Mouse (Mus musculus) brain, embryonic 18.5 days (tissue): ENCODE data around the gene Maats1.

ENCODE experiments used
- DNase-seq: peaks from one replicate; pipeline ENCODE4 v3.0.0-alpha.2; 2012; ENCODE audit warnings: low read depth, low spot score

Gene Maats1

DNA sequence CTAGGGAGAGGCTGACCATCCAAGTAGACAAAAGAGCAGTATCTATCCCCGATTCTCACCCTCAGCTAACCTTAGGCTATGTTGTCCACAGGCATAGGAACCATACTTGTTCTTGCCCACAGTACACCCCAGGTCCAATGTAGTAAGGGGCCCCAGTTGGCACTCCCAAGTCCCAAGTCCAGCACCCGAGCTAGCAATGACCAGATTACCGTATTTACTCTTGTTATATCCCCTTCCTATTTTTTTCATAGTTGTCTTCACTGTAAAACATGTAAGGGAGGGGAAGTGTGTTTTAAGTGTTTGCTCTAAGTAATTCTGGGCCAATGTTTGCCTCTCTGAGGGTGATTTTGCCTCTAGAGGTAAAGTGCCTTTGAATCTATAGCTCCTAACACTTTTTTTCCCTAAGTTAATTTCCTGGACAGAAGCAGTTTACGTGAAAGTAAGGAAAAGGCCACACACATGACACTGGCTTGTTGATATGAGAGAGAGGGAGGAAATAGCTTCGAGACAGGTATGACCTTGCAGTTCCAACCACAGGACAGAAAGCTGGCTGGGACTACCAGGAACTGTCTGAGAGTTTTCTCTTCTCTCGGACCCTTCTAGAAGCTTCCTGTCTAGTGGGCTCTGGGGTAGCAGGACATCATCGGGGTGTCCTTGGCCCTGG, 47.1 kb downstream of the Maats1 start, which contains the start of gene Nr1i2:
TSS of gene Nr1i2 (minus strand) at position 140 of the 664 bp plus-strand sequence.
- DNase-seq: no peak

DNA sequence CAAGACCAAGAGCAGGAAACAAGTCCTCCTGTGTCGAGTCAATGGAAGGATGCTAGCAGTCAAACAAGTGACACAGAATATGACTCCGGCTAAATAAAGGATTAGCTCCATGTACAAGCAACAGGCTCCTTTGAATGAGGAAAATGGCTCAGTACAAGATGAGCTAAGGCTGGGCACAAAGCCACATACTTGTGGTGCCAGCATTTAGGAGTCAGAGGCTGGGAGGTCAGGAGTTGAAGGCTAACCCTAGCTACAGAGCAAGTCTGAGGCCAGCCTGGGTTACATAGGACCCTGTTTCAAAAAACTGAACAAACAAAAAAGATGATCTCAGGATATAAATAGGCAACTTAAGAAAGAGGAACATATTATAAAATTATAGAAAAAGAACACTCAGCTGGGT, 51.8 kb downstream of the Maats1 start:
- DNase-seq: no peak

DNA sequence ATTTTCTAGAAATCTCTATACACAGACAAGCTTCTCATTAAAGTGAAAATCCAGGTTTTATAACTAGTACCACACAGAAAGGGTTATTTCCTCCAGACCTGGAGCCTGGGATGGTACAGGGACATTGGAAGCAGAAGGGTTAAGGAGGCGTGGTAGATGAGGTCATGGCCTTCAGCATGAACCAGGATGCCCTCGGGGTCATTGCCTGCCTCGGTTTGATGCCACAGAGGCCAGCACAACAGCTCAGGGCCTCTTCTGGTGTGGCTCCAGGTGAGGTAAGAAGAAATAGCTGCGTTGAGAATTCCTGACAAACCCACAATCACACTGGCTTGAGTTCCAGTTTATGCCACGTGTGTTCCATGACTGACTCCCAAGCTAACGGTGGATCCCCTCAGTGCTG, 53.1 kb downstream of the Maats1 start:
- DNase-seq: no peak

DNA sequence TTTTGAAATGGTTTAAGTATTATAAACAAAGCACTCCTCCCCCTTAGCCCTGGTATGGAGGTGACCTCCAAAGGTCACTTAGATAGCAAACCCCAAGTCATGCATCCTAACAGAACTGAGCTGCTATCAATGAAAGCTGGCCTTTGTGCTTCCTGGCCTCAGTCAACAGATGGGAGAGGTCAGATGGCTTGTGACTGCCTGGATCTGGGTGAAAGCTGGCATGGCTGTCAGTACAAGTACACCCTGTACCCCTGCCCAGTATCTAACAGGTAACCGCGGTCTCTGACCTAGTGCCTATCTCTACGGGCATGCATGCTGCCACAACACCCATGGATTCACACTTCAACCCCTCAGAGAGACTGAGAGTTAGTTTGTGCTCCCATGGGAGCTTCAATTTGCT, 54.2 kb downstream of the Maats1 start:
- no peak for DNase-seq

DNA sequence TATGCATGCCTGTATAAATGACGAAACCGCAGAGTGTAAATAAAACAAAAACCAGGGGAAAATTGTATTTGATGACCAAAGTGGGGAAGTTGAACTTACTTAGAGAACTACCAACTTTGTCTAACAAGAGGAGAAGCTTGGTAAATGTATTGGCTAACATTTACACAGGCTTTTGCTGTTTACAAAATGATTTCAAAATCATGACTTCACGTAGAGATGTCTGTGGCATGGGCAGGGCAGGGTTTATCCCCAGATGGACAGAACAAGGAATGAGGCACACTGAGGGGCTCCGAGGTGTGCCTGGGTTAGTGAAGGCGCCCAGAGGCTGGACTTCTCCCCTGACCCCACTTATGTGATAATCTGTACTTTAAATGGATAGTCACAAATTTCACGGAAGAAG, 54.6 kb downstream of the Maats1 start:
- DNase-seq: no peak

DNA sequence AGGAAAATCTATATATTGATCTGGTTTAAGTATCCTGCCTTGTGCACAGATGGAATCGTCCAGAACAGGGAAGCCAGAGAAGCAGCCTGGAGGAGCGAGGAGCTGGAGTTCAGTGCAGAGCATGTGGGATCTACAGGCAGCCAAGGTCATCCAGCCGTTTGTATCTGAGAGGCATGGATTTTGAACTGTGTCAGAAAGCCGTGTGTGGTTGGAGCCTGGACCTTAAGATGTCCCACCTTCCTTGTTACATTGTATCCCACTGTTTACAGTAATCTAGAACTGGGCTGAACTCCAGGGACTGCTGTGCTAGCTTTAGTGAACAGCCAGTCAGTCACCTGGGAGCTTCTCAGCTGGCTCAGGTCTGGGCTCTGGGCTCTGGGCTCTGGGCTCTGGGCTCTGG, 55.4 kb downstream of the Maats1 start:
- DNase-seq: no peak

DNA sequence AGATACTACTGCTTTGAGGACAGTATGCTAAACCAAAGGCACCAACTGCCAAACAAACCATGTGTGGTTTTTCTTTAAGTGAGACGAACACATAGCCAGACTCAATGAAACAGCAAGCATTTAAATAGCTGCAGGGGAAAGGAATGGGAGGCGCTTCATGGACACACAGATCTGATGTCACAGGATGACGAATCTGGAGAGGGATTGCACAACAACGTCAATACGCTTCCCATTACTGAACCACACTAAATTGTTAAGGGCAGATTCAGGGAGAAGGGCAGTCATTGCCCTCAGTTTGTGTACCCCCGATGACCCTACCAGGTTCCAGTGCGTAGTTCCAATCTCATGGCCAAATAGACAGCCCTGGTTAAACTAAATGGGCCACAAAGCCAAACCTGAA, 56.1 kb downstream of the Maats1 start:
- DNase-seq: no peak

DNA sequence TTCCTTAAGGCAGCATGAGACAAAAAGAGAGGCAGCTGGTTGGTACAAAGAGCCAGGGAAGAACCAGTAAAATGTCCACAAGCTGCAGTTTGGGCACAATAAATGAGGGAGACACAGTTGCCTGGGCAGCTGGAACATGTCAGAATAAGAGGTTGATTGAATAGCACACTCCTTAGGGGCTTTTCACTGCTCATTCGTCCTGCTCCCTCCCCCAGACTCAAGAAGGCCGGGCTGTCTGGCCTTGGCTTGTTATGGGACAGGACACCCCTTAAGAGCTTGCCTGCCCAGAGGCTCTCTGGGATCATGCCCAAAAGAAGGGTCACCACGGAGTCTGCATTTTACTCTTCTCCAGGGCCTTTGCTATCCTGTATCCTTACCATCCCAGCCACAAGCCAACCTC, 58.6 kb downstream of the Maats1 start:
- DNase-seq: no peak

DNA sequence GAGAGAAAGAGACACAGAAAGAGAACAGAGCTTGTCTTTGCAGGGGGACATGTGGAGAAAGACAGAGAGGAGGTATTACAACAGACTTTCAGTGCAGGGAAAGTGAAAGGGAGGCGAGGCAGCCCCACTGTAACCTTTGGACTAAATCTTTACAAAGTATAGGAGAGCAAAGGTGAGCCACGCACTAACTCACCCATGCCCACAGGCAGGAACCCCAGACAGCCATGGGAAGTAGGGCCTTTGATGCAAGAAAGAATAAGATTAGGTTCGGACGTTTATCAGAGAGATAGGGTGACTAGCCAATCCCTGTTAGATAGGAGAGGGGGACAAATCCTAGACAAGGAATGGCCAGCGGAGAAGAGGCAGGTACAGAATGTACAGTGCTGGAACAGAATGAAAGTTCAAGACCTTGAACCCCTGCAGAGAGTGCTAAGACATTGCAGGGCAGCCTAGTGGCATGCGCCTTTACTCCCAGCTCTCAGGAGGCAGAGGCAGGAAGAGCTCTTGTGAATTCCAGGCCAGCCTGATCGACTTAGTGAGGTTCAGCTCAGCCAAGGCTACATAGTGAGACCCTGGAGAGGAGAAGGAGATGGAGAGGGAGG, 59.3 kb downstream of the Maats1 start:
- DNase-seq: no peak

DNA sequence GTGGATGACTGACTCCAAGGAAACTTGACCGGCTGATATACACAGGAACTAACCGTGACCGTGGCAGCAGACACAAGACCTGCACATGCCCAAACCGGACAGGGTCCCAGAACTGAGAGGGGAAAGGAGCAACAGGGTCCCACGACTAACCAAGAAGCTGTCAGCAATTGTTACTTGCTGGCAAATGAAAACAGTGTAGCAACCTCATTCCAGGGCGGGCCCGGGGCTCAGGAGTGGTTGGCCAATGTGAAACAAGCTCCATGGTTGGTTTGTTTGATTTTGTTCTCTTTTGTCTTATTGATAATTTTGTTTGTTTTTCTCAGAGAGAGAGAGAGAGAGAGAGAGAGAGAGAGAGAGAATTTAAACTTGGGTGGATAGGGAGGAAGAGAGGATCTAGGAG, 61.0 kb downstream of the Maats1 start:
- no peak for DNase-seq

DNA sequence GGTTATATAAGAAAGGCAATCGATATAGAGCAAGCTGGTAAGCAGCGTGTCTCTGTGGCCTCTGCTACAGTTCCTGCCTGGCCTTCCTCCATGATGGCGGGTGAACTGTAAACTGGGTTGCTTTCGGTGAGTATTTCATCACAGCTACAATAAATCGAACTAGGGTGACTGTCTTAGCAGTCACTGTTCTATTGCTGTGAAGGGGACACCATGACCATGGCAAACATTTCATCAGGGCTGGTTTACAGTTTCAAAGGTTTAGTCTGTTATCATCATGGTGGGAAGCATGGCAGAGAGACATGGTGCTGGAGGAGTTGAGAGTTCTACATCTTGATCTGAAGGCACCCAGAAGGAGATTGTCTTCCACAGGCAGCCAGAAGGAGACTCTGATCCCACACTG, 62.1 kb downstream of the Maats1 start:
- DNase-seq: no peak

DNA sequence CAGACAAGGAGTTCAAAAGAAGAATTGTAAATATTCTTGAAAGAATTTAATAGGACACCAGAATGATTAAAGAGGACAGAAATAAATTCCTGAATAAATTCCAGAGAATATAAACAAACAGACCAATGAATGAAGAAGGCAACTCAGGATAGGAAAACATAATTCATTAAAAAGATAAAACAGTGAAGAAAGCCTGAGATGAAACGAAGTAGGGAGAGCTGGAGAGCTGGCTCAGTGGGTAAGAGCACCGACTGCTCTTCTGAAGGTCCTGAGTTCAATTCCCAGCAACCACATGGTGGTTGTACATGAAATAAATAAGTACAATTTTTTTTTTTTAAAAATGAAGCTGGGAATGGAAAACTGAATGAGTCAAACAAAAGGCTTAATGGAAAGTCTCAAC, 67.2 kb downstream of the Maats1 start:
- DNase-seq: no peak

DNA sequence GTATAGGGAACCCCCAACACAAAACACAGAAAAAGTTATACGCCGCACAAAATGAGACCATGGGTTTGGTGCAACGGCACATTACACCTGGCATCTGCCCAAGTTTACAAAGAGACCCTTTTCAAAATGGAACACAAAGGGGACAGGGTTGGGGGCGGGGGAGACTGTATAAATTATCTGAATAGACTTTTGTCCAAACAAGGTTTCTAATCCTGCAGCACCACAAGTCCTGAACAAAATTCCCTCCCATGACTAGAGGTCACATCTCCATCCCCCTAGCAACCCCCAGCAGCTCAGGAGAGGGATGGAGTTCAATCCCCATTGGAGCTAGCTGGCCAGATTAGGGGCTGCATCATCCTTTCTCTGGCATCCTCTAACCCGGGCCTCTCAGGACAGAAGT, 69.5 kb downstream of the Maats1 start:
- DNase-seq: no peak

DNA sequence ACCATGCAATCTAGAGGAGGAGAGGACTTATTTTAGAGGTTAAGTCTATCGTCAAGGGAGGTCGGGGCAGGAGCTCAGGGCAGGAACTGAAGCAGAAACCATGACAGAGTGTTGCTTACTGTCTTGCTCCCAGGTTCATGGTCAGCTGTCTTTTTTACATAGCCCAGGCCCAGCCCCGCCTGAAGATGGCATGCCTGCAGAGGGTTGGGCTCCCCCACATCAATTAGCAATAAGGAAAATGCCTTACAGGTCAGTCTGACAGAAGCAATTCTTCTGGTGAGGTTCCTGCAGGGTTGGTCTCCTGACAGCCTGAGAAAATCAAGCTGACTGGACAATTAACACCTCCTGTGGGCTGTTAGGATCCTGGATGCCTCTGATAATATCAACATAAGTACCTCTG, 70.3 kb downstream of the Maats1 start:
- DNase-seq: no peak

DNA sequence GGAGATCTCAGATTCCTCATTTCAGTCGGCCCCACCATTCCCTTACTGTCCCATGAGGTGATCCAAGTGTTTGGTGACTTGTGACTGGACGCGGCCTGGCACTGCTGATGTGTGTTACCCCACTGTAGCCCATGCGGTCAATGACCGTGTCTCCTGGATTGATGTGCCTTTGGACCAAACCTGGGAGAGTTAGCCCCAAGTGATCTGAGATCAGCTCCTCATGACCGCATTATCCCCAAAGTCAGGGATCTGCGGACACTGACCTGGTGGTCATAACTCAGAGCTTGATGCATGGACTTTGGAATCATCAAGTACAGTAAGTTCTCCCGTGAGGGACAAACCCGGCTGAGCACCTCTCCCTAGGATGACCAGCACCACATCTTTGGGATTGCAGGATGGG, 86.0 kb downstream of the Maats1 start:
- no peak for DNase-seq

DNA sequence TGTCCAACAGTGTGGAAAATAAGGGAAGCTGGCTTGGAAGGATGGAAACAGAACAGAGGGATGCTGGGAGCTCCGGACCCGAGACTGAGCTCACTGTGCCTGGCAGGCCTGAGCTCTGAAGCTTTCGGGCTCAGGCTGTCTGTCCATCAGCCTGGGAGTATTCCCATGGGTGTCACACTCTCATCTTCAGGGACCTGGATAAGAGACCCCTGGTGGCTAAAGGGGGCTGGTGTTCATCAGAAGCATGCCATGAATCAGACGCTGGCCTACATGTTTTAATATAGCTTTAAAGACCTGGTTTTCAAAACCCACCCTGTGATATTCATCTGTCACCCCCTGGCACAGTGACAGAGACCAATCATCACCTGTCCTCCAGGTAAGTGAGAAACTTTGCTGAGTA, 86.8 kb downstream of the Maats1 start:
- no peak for DNase-seq

DNA sequence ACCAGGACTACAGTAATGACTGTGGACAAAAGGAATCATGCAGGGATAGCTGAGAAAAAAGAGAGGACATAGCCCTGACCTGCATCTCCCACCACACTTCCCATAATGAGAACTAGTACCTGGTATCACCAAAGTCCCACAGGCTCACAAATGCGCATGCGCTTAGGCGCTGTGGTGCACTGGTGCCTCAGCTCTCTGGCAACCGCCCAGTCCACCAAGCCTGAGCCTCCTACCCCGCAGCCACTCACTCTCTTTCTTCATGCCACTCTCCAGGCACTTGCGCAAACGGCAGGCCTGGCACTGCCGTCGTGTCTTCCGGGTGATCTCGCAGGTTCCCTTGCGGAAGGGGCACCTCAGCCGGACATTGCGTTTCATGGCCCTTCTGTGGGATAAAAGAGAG, 87.9 kb downstream of the Maats1 start:
- DNase-seq: no peak

DNA sequence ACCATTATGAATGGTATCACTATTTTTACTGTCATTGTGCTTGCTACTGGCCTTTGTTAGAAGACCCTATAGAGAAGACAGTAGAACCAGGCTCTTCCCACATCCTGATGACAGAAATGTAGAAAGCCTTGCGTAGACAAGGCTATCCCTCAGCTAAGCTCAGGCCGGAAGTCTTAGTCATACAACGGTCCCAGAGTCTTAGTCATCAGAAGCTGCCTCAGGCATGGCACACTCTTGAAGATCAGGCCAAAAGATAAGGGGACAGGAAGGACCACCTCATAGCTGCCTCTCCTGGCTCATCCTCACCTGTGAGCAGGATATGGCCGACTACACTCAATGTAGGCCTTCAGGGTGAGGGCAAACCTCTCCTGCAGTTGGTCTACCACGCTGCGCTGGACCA, 91.5 kb downstream of the Maats1 start:
- no peak for DNase-seq

DNA sequence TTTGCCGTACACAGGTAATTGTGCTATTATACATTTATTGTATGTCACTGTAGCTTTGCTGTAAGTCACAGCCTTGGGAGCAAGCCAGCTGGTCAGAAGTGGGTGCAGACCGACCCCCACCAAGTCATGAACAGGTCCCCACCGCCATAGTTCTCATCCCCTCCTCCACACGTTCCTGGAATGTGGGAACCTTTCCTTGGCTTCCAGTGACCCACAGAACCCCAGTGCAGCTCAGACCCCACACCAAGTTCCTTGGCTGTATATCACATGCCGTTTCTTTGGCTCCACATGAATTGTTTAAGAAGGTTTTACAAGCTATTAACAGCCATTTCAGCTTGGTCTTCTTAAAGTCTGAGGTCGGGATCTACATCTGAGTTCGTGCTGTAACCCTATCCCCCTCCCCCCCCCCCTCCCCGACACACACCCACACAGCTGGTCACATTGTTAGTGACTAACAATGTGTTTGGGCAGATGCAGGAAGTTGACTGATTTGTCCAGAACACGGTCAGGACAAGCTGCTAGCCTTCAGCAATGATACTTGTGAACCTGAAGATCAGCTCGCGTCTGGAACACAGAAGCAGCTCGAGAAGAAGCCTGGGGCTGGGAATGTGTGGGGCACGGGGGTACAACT, 93.5 kb downstream of the Maats1 start:
- no peak for DNase-seq
